Mouse (Mus musculus) spleen, adult 18-20 months (tissue): ENCODE data around the gene Ifnar1.

Experiments
- DNase-seq, 2 experiments: peaks; one replicate each; pipeline ENCODE4 v3.0.0; 2022; ENCODE audit warnings: mixed read lengths in 2 of 2

The Ifnar1 gene

GRCm38 (mm10) chr16:91546391-91546835, 61.4 kb downstream of the Ifnar1 start:
- DNase-seq, result peak; percentile 53 to 60

GRCm38 (mm10) chr16:91546836-91547741, 62.1 kb downstream of the Ifnar1 start, which contains the start of gene Ifngr2:
Gene Ifngr2, plus strand, starts transcription at chr16:91547072.
- peak; percentile 73 to 74 for DNase-seq

- no peak for DNase-seq
These were observed 62.9 kb downstream of the Ifnar1 start for GRCm38 (mm10) chr16:91547974-91548373.

- DNase-seq, result no peak
These were observed 63.5 kb downstream of the Ifnar1 start for GRCm38 (mm10) chr16:91548586-91548985.

GRCm38 (mm10) chr16:91548996-91549395, 64.0 kb downstream of the Ifnar1 start:
- DNase-seq, result no peak

GRCm38 (mm10) chr16:91549616-91550015, 64.6 kb downstream of the Ifnar1 start:
- DNase-seq, result no peak

GRCm38 (mm10) chr16:91551081-91551524, 66.1 kb downstream of the Ifnar1 start:
- DNase-seq, result no peak

GRCm38 (mm10) chr16:91552072-91552471, 67.0 kb downstream of the Ifnar1 start:
- no peak for DNase-seq

GRCm38 (mm10) chr16:91553625-91554024, 68.6 kb downstream of the Ifnar1 start:
- no peak for DNase-seq

DNA sequence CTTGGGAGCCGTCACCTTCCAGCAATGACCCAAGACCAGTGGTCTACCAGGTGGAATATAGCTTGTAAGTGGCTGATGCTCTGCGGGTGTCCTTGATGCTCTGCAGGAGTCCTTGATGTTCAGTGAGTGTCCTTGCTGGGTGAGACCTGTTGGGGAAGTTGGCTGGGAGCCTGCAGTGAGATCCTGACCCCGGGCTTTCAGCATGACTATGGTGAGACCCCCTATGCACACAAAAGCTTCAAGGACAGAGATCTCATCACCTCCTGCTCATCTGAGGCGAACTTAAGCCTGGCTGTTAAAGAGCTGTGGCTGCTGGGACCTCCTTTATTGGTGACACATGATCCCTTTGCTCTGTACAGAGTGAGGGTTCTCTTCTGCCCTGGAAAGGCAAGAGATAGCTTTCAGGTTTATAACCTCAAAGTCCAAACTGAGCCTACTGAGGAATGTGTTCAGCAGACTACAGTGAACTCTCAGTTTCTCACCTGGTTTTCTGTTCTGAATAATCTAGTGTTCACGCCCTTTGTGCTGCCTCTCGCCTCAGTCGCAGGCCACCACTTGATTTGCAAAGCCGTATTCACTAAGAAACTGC, 70.1 kb downstream of the Ifnar1 start:
- DNase-seq, result no peak

GRCm38 (mm10) chr16:91556659-91557058, 71.6 kb downstream of the Ifnar1 start:
- DNase-seq, result no peak
